Mouse (Mus musculus) heart, embryonic 14.5 days (tissue): Measurements from ENCODE around the gene Amigo1. TPM values are rescaled to one million over a fixed set of nuclear protein-coding genes. Genes with fewer than 3 reads are reported as not detected.

Experiments used
- ATAC-seq: fragments of 200-750 bp; cut with Nextera tagmentation; 2 replicates; pipeline ENCODE4 v1.8.0; 2017; ENCODE audit warnings: low read depth, moderate TSS enrichment; ENCODE audit not compliant: insufficient number of reproducible peaks, insufficient read depth, low FRiP score
- H3K27ac ChIP-seq, 2 experiments: fragments of 200-500 bp in 1 of 2; fragments of 300-500 bp in 1 of 2; sonication (generic) in 1 of 2; replicated peaks in 1 of 2; 2 replicates each; pipeline ENCODE4 v1.5.1; 2012 to 2014; ENCODE audit warnings: low read depth in 2 of 2, low read length in 2 of 2, control low read depth in 1 of 2, mild to moderate bottlenecking in 1 of 2, mixed read lengths in 1 of 2; ENCODE audit not compliant: control insufficient read depth in 1 of 2, insufficient read depth in 1 of 2
- H3K27me3 ChIP-seq: fragments of 300-500 bp; sonication (generic); 2 replicates; pipeline ENCODE4 v1.6.1; 2014; ENCODE audit warnings: mild to moderate bottlenecking, low read length, control low read depth; ENCODE audit not compliant: control insufficient read depth, insufficient read depth
- H3K36me3 ChIP-seq: fragments of 300-500 bp; sonication (generic); 2 replicates; pipeline ENCODE4 v1.6.1; 2014; ENCODE audit warnings: mild to moderate bottlenecking, control low read depth, low read length, mixed read lengths; ENCODE audit not compliant: control insufficient read depth, insufficient read depth
- H3K4me1 ChIP-seq, 2 experiments: fragments of 200-500 bp in 1 of 2; fragments of 300-500 bp in 1 of 2; sonication (generic) in 1 of 2; 2 replicates each; pipeline ENCODE4 v1.6.1; 2012 to 2014; ENCODE audit warnings: low read length in 2 of 2, control low read depth in 1 of 2, mixed read lengths in 1 of 2; ENCODE audit not compliant: control insufficient read depth in 2 of 2, insufficient read depth in 2 of 2
- H3K4me2 ChIP-seq: fragments of 300-500 bp; sonication (generic); 2 replicates; pipeline ENCODE4 v1.6.1; 2014; ENCODE audit warnings: mild to moderate bottlenecking, low read length
- H3K4me3 ChIP-seq, 2 experiments: fragments of 200-500 bp in 1 of 2; fragments of 300-500 bp in 1 of 2; sonication (generic) in 1 of 2; 2 replicates each; pipeline ENCODE4 v1.5.1; 2012 to 2014; ENCODE audit warnings: low read length in 2 of 2, mild to moderate bottlenecking in 2 of 2, control low read depth in 1 of 2, low read depth in 1 of 2, moderate library complexity in 1 of 2; ENCODE audit not compliant: control insufficient read depth in 1 of 2, insufficient read depth in 1 of 2
- H3K9ac ChIP-seq: fragments of 300-500 bp; sonication (generic); 2 replicates; pipeline ENCODE4 v1.6.1; 2014; ENCODE audit warnings: mild to moderate bottlenecking, low read length
- H3K9me3 ChIP-seq: fragments of 300-500 bp; sonication (generic); 2 replicates; pipeline ENCODE4 v1.6.1; 2016; ENCODE audit warnings: low read length, control low read depth; ENCODE audit not compliant: control insufficient read depth
- WGBS: fragments of 180-500 bp; shearing (Covaris S2); extraction: QIAGEN DNeasy Blood & Tissue Kit; methylation state at CpG from one replicate; pipeline ENCODE4 v1.1.7; 2014; 5-methylcytosine and 5-hydroxymethylcytosine counted together
- polyA plus RNA-seq: library from polyadenylated mRNA; unstranded; fragments of >200 nt; fragmentation: Nextera tagmentation; extraction: Ambion mirVana; gene quantifications from 2 replicates; pipeline ENCODE4 v1.2.1, GENCODE M21; 2014

Amigo1 gene
- polyA plus RNA-seq, 1 experiment from 2014 or later = 2.6 TPM

DNA sequence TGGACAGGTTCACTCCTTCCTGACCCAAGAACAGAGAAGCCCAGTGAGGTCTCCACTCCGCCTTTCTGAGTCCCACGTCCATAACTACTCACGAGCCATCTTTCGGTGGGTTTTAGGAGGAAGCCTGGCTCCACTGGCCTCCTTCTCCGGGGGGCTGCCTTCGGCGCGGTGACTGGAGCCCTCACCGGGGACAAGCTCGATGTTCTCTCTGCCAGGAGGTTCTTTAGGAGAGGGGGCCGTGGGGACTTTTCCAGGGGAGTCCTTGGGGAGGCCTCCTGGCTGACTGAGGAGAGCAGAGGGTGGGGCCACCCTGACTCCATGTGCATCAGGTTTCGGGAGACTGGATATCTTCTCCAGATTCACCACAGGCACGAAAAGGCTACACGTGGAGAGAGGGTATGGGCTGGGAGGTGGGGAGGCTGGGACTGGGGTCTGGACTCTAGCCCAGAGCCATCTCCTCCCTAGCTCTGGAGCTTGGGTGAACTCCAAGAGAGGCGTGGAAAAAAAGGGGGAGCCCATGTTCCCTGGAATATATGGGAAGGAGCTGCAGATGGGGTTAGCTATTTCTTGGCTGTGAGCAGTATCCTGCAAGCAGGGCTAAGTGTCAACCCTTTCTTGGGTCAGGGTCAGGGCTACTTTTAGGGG lies 20.7 kb downstream of the Amigo1 start:
- no peak overlapping the region for H3K9ac ChIP-seq
- H3K4me3 ChIP-seq = no peak overlapping the region
- no peak overlapping the region for H3K27ac ChIP-seq
- WGBS = 86% methylated on average over 15 of the region's 15 CpGs
- H3K27me3 ChIP-seq = no peaks in the 10 kb centered on the region
- H3K36me3 ChIP-seq = peaks cover 57% of the 10 kb centered on the region
- peaks cover 9 to 13% of the 10 kb centered on the region in 2 experiments for H3K4me1 ChIP-seq
- no peaks in the 10 kb centered on the region for H3K9me3 ChIP-seq
- no peak overlapping the region for H3K4me2 ChIP-seq
- no peak for ATAC-seq

DNA sequence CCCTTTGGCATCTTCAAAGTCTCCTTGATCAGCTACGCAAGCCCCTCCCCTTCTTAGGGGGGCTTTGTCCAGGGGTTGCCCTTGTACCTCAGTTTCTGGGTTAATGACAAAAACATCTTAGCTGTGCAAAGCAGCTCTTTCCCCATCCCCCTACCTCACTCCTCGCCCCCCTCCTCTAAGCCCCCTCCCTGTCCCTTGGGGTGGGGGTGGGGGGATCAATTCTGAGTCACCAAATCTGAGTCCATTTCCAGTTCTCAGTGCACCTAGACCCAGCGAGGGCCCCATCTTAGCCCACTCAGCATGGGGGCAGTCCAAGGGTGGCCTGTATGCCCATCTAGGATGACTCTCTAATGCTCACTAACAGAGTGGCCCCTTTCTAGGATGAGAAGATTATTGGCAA lies 22.9 kb downstream of the Amigo1 start:
- Histone ChIP-seq H3K4me3 (peak overlapping the region in 1 of 2 experiments; percentile 58; a peak in 1 of 4 replicates), H3K9ac (peak overlapping the region; percentile 81), H3K4me2 (peak overlapping the region; percentile 75), H3K4me1 (peaks cover 9 to 13% of the 10 kb centered on the region in 2 experiments), H3K36me3 (peaks cover 37% of the 10 kb centered on the region), H3K27me3 (no peaks in the 10 kb centered on the region), H3K9me3 (no peaks in the 10 kb centered on the region), H3K27ac (no peak overlapping the region)
- WGBS = 82% methylated on average over 3 of the region's 3 CpGs
- ATAC-seq = no peak

DNA sequence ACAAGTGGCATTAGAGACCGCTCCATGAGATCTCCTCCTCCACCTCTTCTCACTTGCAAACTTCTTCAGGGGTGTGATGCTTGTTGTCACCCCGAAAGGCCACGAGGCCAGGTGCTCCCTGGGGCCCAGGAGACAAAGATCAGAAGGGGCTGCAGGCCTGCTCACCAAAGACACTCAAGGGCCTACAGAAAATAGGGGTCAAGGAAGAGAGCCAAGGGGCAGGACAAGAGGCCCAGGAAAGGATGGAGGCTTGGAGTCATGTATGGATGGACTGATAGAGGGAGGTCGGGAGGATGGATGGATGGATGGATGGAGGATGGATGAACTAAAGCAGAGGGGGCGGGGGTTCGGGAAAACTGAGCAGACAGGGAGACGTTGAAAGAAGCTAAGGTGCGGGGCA lies 23.4 kb downstream of the Amigo1 start:
- peaks cover 32% of the 10 kb centered on the region for H3K36me3 ChIP-seq
- H3K27ac ChIP-seq = no peak overlapping the region

DNA sequence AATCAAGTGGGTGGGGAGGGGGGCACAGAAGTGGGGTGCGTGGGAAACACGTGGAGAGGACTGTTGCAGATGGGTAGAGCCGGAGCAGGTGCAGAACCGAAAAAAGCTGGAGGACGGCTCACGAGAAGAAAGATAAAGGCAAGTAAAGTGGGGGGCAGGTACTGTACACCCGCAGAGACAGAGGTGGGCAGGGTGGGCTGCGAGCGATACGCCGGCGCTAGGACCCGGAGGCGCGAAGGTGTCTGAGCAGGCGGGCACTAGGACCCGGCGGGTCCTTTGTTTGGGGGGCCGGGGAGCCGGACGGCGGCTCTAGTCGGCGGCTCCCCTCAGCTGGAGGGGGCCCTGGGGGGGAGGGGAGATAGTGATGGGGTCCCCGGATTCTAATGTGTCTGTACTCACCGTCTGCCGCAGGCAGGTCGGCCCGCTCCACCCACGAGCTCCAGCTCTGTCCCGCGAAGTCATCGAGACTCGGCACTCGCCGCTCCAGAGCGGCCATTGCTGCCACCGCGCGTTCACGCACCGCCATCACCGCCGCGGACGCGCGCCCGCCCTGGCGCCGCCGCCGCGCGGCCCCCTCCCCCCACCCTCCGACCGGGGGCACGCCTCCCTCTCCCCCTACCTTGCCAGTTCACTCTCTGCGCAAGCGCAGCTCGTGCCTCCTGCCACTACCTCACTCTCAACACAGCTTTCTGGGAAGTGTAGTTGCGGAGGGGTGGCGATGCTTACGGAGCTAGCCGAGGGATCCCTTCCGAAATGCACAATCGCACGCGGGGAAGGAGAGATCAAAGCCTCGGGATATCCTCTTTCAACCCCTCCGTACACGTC lies 24.0 kb downstream of the Amigo1 start:
- Histone ChIP-seq H3K4me1 (peaks cover 9 to 13% of the 10 kb centered on the region in 2 experiments), H3K4me2 (peak overlapping the region; percentile 75), H3K4me3 (peak overlapping the region; percentile 58 to 81), H3K9me3 (no peaks in the 10 kb centered on the region), H3K36me3 (peaks cover 25% of the 10 kb centered on the region), H3K27me3 (no peaks in the 10 kb centered on the region), H3K9ac (peak overlapping the region; percentile 81), H3K27ac (peak overlapping the region; percentile 87 to 93)
- WGBS = under 1% methylated on average over 60 of the region's 72 CpGs
- peak; percentile 93 for ATAC-seq

More for the DNA sequence above, 23.4 kb downstream of the Amigo1 start:
- Histone ChIP-seq H3K4me2 (peak overlapping the region; percentile 75), H3K9me3 (no peaks in the 10 kb centered on the region), H3K27me3 (no peaks in the 10 kb centered on the region), H3K4me1 (peaks cover 9 to 13% of the 10 kb centered on the region in 2 experiments), H3K9ac (peak overlapping the region; percentile 81), H3K4me3 (peak overlapping the region; percentile 58 to 81)
- no peak for ATAC-seq
- 9% methylated on average over 8 of the region's 8 CpGs for WGBS

DNA sequence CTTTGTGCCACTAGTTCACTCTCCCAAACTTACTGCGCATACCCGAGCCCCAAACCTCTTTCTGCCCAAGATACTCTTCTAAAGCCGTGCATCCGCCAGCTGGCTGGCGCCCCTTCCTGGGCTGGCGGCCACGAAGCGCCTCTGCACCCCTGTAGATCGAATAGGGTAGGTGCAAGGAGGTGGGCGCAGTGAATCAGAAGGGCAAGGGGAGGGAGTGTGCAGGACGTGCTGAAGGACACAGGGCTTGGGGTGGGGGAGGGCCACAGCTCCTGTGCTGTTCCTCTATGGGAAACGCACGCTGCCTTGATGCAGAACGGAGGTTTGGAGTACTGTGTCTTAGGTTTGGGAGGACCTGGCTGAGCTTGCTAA lies 24.6 kb downstream of the Amigo1 start, which contains the start of gene Atxn7l2:
TSS of gene Atxn7l2 (minus strand) at position 164 of the 369 bp plus-strand sequence.
- peak within 1 kb of the TSS; percentile 81 for H3K9ac ChIP-seq
- peak within 1 kb of the TSS; percentile 87 to 93 for H3K27ac ChIP-seq
- H3K36me3 ChIP-seq = peaks cover 19% of the 10 kb centered on the region
- H3K4me2 ChIP-seq = peak within 1 kb of the TSS; percentile 75
- H3K4me3 ChIP-seq = peak within 1 kb of the TSS; percentile 58 to 81
- peak; percentile 76 for ATAC-seq
- peaks cover 9 to 13% of the 10 kb centered on the region in 2 experiments for H3K4me1 ChIP-seq
- WGBS = under 1% methylated on average over 14 of the region's 14 CpGs
- no peaks in the 10 kb centered on the region for H3K27me3 ChIP-seq
- no peaks in the 10 kb centered on the region for H3K9me3 ChIP-seq

DNA sequence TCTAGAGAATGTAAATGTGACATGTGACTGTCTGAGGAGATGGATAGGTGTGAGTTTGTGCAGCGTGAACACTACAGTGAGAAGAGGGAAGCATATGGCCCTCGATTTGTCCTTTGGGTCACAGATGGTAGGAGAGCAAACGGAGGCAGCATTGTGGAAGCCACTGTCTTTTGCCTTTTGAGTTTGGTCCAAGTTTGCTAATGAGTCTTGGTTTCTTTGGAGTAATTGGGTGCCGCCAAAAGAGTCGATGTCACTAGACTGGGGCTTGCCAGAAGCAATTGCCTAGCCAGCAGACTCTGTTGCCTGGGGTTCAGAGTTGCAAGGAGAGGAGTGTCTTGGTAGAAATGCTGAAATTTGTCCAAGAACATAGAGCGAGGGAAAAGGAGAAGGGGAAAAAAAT lies 25.7 kb downstream of the Amigo1 start:
- WGBS = 89% methylated on average over 6 of the region's 6 CpGs
- no peak for ATAC-seq
- no peak overlapping the region for H3K4me3 ChIP-seq

DNA sequence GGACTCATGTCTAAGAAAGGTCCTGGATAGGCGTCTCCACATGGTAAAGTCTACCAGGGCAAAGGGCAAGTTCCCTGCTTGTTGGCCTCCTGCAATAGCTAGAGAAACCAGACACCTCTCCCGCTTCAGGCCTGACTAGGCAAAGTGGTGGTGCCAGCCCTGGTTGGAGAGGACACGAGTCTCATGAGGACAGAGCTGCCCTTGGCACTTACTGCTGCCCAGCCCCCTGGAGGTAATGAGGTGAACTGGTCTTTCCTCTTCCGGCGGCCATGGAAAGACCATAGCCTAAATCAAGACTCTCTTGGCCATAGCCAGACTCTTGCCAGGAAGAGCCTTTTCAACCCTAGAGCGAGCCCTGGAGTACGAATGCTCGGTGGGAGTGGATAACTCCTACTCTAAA lies 26.3 kb downstream of the Amigo1 start:
- WGBS = 85% methylated on average over 8 of the region's 8 CpGs
- no peak overlapping the region for H3K4me3 ChIP-seq

More for the DNA sequence above, 25.7 kb downstream of the Amigo1 start:
- Histone ChIP-seq H3K4me1 (peaks cover 9 to 13% of the 10 kb centered on the region in 2 experiments), H3K36me3 (peaks cover 8% of the 10 kb centered on the region), H3K27ac (no peak overlapping the region), H3K4me2 (no peak overlapping the region), H3K27me3 (0 out of 2 replicates have a peak, but pooled peaks cover 5% of the 10 kb centered on the region), H3K9ac (no peak overlapping the region), H3K9me3 (no peaks in the 10 kb centered on the region)

More for the DNA sequence above, 26.3 kb downstream of the Amigo1 start:
- H3K4me1 ChIP-seq = peaks cover 9 to 13% of the 10 kb centered on the region in 2 experiments
- no peak overlapping the region for H3K9ac ChIP-seq
- H3K27me3 ChIP-seq = 0 out of 2 replicates have a peak, but pooled peaks cover 7% of the 10 kb centered on the region
- H3K4me2 ChIP-seq = no peak overlapping the region
- H3K36me3 ChIP-seq = 0 out of 2 replicates have a peak, but pooled peaks cover 4% of the 10 kb centered on the region
- no peak for ATAC-seq
- H3K27ac ChIP-seq = no peak overlapping the region
- no peaks in the 10 kb centered on the region for H3K9me3 ChIP-seq
